ENCODE assay signal across 11 mouse cellular contexts in the genomic region with DNA sequence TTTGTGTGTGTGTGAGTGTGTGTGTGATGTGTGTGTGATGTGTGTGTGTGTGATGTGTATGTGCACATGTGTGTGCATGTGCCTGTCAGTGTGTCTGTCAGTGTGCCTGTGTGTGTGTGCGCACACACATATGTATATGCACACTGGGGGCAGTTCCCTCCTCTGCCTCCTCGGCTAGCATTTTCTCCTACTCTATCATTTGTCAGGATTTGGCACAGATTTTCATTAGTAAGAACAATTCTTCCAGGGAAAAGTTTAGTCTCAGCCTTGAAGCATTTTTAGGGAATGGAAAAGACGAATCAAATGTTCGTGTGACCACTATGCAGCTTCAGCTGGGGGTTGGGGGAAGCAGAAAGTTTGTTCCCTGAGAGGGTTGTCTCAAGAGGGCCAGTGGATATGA. TPM values are rescaled to one million over a fixed set of nuclear protein-coding genes. Genes with fewer than 3 reads are reported as not detected.
"Had no signal": no experiment of that assay in that cellular context is flagged by ENCODE, and none has a peak within 500 bp of the region (broad histone marks: within the 10 kb centered on the region; RNA-seq: fewer than 3 reads in every experiment).

No protein-coding gene starts in this region.

- H3K27me3 ChIP-seq: intestine, embryonic 15.5 days; kidney, embryonic 15.5 days; limb, embryonic 13.5 days; liver, embryonic 13.5 days had no signal

- H3K4me1 ChIP-seq: liver, embryonic 13.5 days had no signal

- H3K4me3 ChIP-seq: intestine, embryonic 15.5 days; kidney, embryonic 15.5 days; limb, embryonic 13.5 days; liver, embryonic 13.5 days had no signal

- H3K4me2 ChIP-seq: intestine, embryonic 15.5 days; kidney, embryonic 15.5 days; limb, embryonic 13.5 days; liver, embryonic 13.5 days; midbrain, embryonic 11.5 days had no signal

- H3K9me3 ChIP-seq: intestine, embryonic 15.5 days; kidney, embryonic 15.5 days; limb, embryonic 13.5 days; liver, embryonic 13.5 days had no signal

- H3K36me3 ChIP-seq: intestine, embryonic 15.5 days; kidney, embryonic 15.5 days; limb, embryonic 13.5 days; liver, embryonic 13.5 days had no signal

- H3K9ac ChIP-seq: intestine, embryonic 15.5 days; kidney, embryonic 15.5 days; limb, embryonic 13.5 days; liver, embryonic 13.5 days had no signal

- DNase-seq: kidney, adult 11 months; left cerebral cortex, postnatal 4 days; liver, embryonic 13.5 days; thymus, adult 2 months; thymus, postnatal 14 days; thymus, postnatal 4 days had no signal

- H3K27ac ChIP-seq: intestine, embryonic 15.5 days; kidney, embryonic 15.5 days; limb, embryonic 13.5 days; liver, embryonic 13.5 days; macrophage had no signal

RNA-seq across cellular contexts. Expression of a gene that starts 28.4 kb away (rescaled TPM):
- polyA plus RNA-seq: macrophage had no signal
